Mouse (Mus musculus): ENCODE data around the gene Olfr554.

- no peak for TF ChIP-seq CTCF (IDR thresholded peaks at IDR 0.05; ENCODE audit: control insufficient read depth, insufficient read depth, insufficient replicate concordance, low read depth, low read length)
- no peak for TF ChIP-seq POLR2A (IDR thresholded peaks at IDR 0.05; ENCODE audit: control insufficient read depth, low read depth, low read length)
Observed at GRCm38 (mm10) chr7:102591786-102592185, 46.4 kb upstream of the Olfr554 start, which contains the start of gene Olfr551.
